Mouse (Mus musculus): ENCODE measurements around the gene Disc1. TPM values are rescaled to one million over a fixed set of nuclear protein-coding genes. Genes with fewer than 3 reads are reported as not detected.

The Disc1 gene
- polyA plus RNA-seq, 1 experiment from 2014 or later, result 0.30 TPM

GRCm38 (mm10) chr8:125268181-125268705 lies 214.2 kb downstream of the Disc1 start:
- H3K9ac ChIP-seq (ENCODE audit: low read depth, low read length), result no peak overlapping the region
- 54% methylated on average over 6 of the region's 6 CpGs for WGBS (ENCODE audit: insufficient replicate concordance)
- H3K4me1 ChIP-seq (ENCODE audit: control insufficient read depth, low read depth, low read length), result no peaks in the 10 kb centered on the region
- H3K27me3 ChIP-seq (ENCODE audit: control insufficient read depth, insufficient read depth, low read depth, low read length), result no peaks in the 10 kb centered on the region
- no peaks in the 10 kb centered on the region for H3K9me3 ChIP-seq (replicated peaks; ENCODE audit: control insufficient read depth, low read length)
- ATAC-seq (ENCODE audit: low read depth), result no peak
- no peaks in the 10 kb centered on the region for H3K36me3 ChIP-seq (ENCODE audit: control insufficient read depth, insufficient read depth)
- no peak overlapping the region for H3K27ac ChIP-seq (ENCODE audit: low read length)
- H3K4me3 ChIP-seq (ENCODE audit: low read depth, low read length), result no peak overlapping the region
- H3K4me2 ChIP-seq (ENCODE audit: low read depth, low read length), result no peak overlapping the region

GRCm38 (mm10) chr8:125270292-125270691 lies 216.3 kb downstream of the Disc1 start:
- H3K27me3 ChIP-seq (ENCODE audit: control insufficient read depth, insufficient read depth, low read depth, low read length), result no peaks in the 10 kb centered on the region
- ATAC-seq (ENCODE audit: low read depth), result no peak
- H3K4me2 ChIP-seq (ENCODE audit: low read depth, low read length), result no peak overlapping the region
- WGBS (ENCODE audit: insufficient replicate concordance), result 39% methylated on average over 7 of the region's 7 CpGs
- H3K9me3 ChIP-seq (replicated peaks; ENCODE audit: control insufficient read depth, low read length), result no peaks in the 10 kb centered on the region
- H3K9ac ChIP-seq (ENCODE audit: low read depth, low read length), result no peak overlapping the region
- H3K4me1 ChIP-seq (ENCODE audit: control insufficient read depth, low read depth, low read length), result no peaks in the 10 kb centered on the region
- H3K4me3 ChIP-seq (ENCODE audit: low read depth, low read length), result no peak overlapping the region
- no peaks in the 10 kb centered on the region for H3K36me3 ChIP-seq (ENCODE audit: control insufficient read depth, insufficient read depth)
- no peak overlapping the region for H3K27ac ChIP-seq (ENCODE audit: low read length)

GRCm38 (mm10) chr8:125271357-125271756 lies 217.4 kb downstream of the Disc1 start:
- WGBS (ENCODE audit: insufficient replicate concordance), result 56% methylated on average over 5 of the region's 5 CpGs
- Histone ChIP-seq H3K36me3 (ENCODE audit: control insufficient read depth, insufficient read depth) (no peaks in the 10 kb centered on the region), H3K4me3 (ENCODE audit: low read depth, low read length) (no peak overlapping the region), H3K4me2 (ENCODE audit: low read depth, low read length) (no peak overlapping the region), H3K9me3 (replicated peaks; ENCODE audit: control insufficient read depth, low read length) (no peaks in the 10 kb centered on the region), H3K27ac (ENCODE audit: low read length) (no peak overlapping the region), H3K27me3 (ENCODE audit: control insufficient read depth, insufficient read depth, low read depth, low read length) (no peaks in the 10 kb centered on the region), H3K9ac (ENCODE audit: low read depth, low read length) (no peak overlapping the region), H3K4me1 (ENCODE audit: control insufficient read depth, low read depth, low read length) (no peaks in the 10 kb centered on the region)
- no peak for ATAC-seq (ENCODE audit: low read depth)

DNA sequence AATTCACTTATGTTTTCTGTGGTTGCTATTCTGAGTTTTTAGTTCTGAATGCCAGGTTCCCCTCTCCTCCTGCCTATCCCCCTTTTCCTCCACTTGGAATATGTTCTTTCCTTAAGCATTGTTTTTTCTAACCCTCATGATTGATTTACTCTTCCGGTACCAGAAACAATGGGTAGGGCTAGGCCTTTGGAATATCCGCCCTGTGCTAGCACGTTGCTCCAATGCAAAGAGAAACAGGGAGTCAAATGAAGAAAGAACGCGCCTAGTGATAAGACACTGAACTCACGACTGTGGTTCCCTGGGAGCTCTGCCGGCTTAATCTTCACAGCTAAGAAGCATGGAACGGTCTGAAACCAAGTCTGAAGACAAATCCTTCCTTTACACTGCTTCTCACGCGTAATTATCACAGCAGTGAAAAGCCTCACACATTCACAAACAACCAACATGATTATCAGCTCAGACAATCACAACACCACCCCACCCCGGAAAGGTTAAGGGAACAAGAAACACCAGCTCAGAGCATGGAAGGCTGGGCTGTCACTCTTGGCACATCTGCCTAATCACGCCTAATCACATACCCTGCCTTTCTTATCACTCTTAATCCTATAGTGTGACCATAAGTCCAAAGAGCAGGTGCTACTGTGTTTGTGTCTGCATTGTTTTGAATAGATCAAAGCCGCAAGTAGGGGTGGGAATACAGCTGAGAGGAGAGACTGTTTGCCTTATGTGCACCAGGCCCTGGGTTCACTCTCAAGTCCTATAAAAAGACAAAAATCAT lies 218.3 kb downstream of the Disc1 start:
- no peak overlapping the region for H3K27ac ChIP-seq (ENCODE audit: low read length)
- no peaks in the 10 kb centered on the region for H3K4me1 ChIP-seq (ENCODE audit: control insufficient read depth, low read depth, low read length)
- no peak overlapping the region for H3K4me2 ChIP-seq (ENCODE audit: low read depth, low read length)
- H3K36me3 ChIP-seq (ENCODE audit: control insufficient read depth, insufficient read depth), result no peaks in the 10 kb centered on the region
- ATAC-seq (ENCODE audit: low read depth), result no peak
- 32% methylated on average over 13 of the region's 13 CpGs for WGBS (ENCODE audit: insufficient replicate concordance)
- no peaks in the 10 kb centered on the region for H3K9me3 ChIP-seq (replicated peaks; ENCODE audit: control insufficient read depth, low read length)
- no peaks in the 10 kb centered on the region for H3K27me3 ChIP-seq (ENCODE audit: control insufficient read depth, insufficient read depth, low read depth, low read length)
- no peak overlapping the region for H3K9ac ChIP-seq (ENCODE audit: low read depth, low read length)
- H3K4me3 ChIP-seq (ENCODE audit: low read depth, low read length), result no peak overlapping the region

GRCm38 (mm10) chr8:125277071-125277682 lies 223.2 kb downstream of the Disc1 start:
- H3K27me3 ChIP-seq (ENCODE audit: control insufficient read depth, insufficient read depth, low read depth, low read length), result no peaks in the 10 kb centered on the region; the same call in 1 of the 2 replicates
- no peaks in the 10 kb centered on the region for H3K36me3 ChIP-seq (ENCODE audit: control insufficient read depth, insufficient read depth)
- H3K9ac ChIP-seq (ENCODE audit: low read depth, low read length), result no peak overlapping the region
- H3K4me3 ChIP-seq (ENCODE audit: low read depth, low read length), result no peak overlapping the region
- no peak for ATAC-seq (ENCODE audit: low read depth)
- H3K4me1 ChIP-seq (ENCODE audit: control insufficient read depth, low read depth, low read length), result no peaks in the 10 kb centered on the region
- H3K9me3 ChIP-seq (replicated peaks; ENCODE audit: control insufficient read depth, low read length), result no peaks in the 10 kb centered on the region
- H3K27ac ChIP-seq (ENCODE audit: low read length), result no peak overlapping the region
- H3K4me2 ChIP-seq (ENCODE audit: low read depth, low read length), result no peak overlapping the region
- 40% methylated on average over 11 of the region's 11 CpGs for WGBS (ENCODE audit: insufficient replicate concordance)

- H3K9ac ChIP-seq (ENCODE audit: low read depth, low read length), result no peak overlapping the region
- H3K27me3 ChIP-seq (ENCODE audit: control insufficient read depth, insufficient read depth, low read depth, low read length), result no peaks in the 10 kb centered on the region; the same call in 1 of the 2 replicates
- H3K4me1 ChIP-seq (ENCODE audit: control insufficient read depth, low read depth, low read length), result no peaks in the 10 kb centered on the region
- 59% methylated on average over 2 of the region's 2 CpGs for WGBS (ENCODE audit: insufficient replicate concordance)
- H3K9me3 ChIP-seq (replicated peaks; ENCODE audit: control insufficient read depth, low read length), result no peaks in the 10 kb centered on the region
- H3K4me2 ChIP-seq (ENCODE audit: low read depth, low read length), result no peak overlapping the region
- ATAC-seq (ENCODE audit: low read depth), result no peak
- H3K36me3 ChIP-seq (ENCODE audit: control insufficient read depth, insufficient read depth), result no peaks in the 10 kb centered on the region
- no peak overlapping the region for H3K4me3 ChIP-seq (ENCODE audit: low read depth, low read length)
- no peak overlapping the region for H3K27ac ChIP-seq (ENCODE audit: low read length)
Observed at GRCm38 (mm10) chr8:125279156-125279555, 225.2 kb downstream of the Disc1 start.

GRCm38 (mm10) chr8:125279892-125280291 lies 225.9 kb downstream of the Disc1 start:
- H3K36me3 ChIP-seq (ENCODE audit: control insufficient read depth, insufficient read depth), result no peaks in the 10 kb centered on the region
- H3K27me3 ChIP-seq (ENCODE audit: control insufficient read depth, insufficient read depth, low read depth, low read length), result no peaks in the 10 kb centered on the region; the same call in 1 of the 2 replicates
- no peak for ATAC-seq (ENCODE audit: low read depth)
- H3K4me2 ChIP-seq (ENCODE audit: low read depth, low read length), result no peak overlapping the region
- no peak overlapping the region for H3K4me3 ChIP-seq (ENCODE audit: low read depth, low read length)
- no peak overlapping the region for H3K27ac ChIP-seq (ENCODE audit: low read length)
- 67% methylated on average over 4 of the region's 4 CpGs for WGBS (ENCODE audit: insufficient replicate concordance)
- H3K4me1 ChIP-seq (ENCODE audit: control insufficient read depth, low read depth, low read length), result no peaks in the 10 kb centered on the region
- no peaks in the 10 kb centered on the region for H3K9me3 ChIP-seq (replicated peaks; ENCODE audit: control insufficient read depth, low read length)
- no peak overlapping the region for H3K9ac ChIP-seq (ENCODE audit: low read depth, low read length)

- 24% methylated on average over 7 of the region's 7 CpGs for WGBS (ENCODE audit: insufficient replicate concordance)
- no peaks in the 10 kb centered on the region for H3K9me3 ChIP-seq (replicated peaks; ENCODE audit: control insufficient read depth, low read length)
- no peak overlapping the region for H3K4me3 ChIP-seq (ENCODE audit: low read depth, low read length)
- H3K27ac ChIP-seq (ENCODE audit: low read length), result no peak overlapping the region
- H3K36me3 ChIP-seq (ENCODE audit: control insufficient read depth, insufficient read depth), result no peaks in the 10 kb centered on the region
- no peak overlapping the region for H3K9ac ChIP-seq (ENCODE audit: low read depth, low read length)
- H3K4me1 ChIP-seq (ENCODE audit: control insufficient read depth, low read depth, low read length), result no peaks in the 10 kb centered on the region
- no peaks in the 10 kb centered on the region; the same call in 1 of the 2 replicates for H3K27me3 ChIP-seq (ENCODE audit: control insufficient read depth, insufficient read depth, low read depth, low read length)
- H3K4me2 ChIP-seq (ENCODE audit: low read depth, low read length), result no peak overlapping the region
- ATAC-seq (ENCODE audit: low read depth), result no peak
Observed at GRCm38 (mm10) chr8:125282531-125282930, 228.5 kb downstream of the Disc1 start.

DNA sequence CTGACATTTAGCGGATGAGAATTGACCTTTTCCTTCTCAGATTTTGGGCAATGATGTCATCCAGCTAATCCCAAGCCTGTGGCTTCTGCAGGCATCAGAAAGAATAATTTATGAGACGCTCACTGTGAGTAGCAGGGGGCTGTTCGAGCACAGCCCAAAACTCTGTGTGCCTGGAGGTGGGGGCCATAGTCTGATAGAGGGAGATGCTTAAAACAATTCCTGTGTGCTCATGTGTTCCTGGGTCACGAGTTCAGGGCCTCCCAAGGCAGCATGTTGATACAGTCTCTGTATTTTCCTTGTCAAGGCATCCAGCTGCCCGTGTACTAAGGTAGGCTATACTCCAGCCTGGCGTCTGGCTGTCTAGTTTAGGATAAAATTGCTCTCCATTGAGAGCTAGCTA lies 229.5 kb downstream of the Disc1 start:
- Histone ChIP-seq H3K4me1 (ENCODE audit: control insufficient read depth, low read depth, low read length) (no peaks in the 10 kb centered on the region), H3K27ac (ENCODE audit: low read length) (no peak overlapping the region), H3K4me2 (ENCODE audit: low read depth, low read length) (no peak overlapping the region), H3K27me3 (ENCODE audit: control insufficient read depth, insufficient read depth, low read depth, low read length) (no peaks in the 10 kb centered on the region; the same call in 1 of the 2 replicates), H3K9me3 (replicated peaks; ENCODE audit: control insufficient read depth, low read length) (no peaks in the 10 kb centered on the region), H3K36me3 (ENCODE audit: control insufficient read depth, insufficient read depth) (no peaks in the 10 kb centered on the region), H3K4me3 (ENCODE audit: low read depth, low read length) (no peak overlapping the region), H3K9ac (ENCODE audit: low read depth, low read length) (no peak overlapping the region)
- ATAC-seq (ENCODE audit: low read depth), result no peak
- 41% methylated on average over 6 of the region's 6 CpGs for WGBS (ENCODE audit: insufficient replicate concordance)
